Mouse (Mus musculus) heart, postnatal 0 days (tissue): Measurements from ENCODE around the gene Saa4. TPM values are rescaled to one million over a fixed set of nuclear protein-coding genes. Genes with fewer than 3 reads are reported as not detected.

ENCODE experiments used
- ATAC-seq: fragments of 200-750 bp; cut with Nextera tagmentation; 2 replicates; pipeline ENCODE4 v1.8.0; 2017; ENCODE audit warnings: low read depth, moderate number of reproducible peaks, moderate library complexity; ENCODE audit not compliant: insufficient read depth
- DNase-seq: peaks from one replicate; pipeline ENCODE4 v3.0.0-alpha.2; 2016; ENCODE audit warnings: low spot score
- H3K27ac ChIP-seq: fragments of 300-500 bp; sonication (generic); 2 replicates; pipeline ENCODE4 v1.5.1; 2014; ENCODE audit warnings: low read depth, mild to moderate bottlenecking
- H3K27me3 ChIP-seq: fragments of 300-500 bp; sonication (generic); 2 replicates; pipeline ENCODE4 v1.6.1; 2014; ENCODE audit warnings: low read length, mixed read lengths; ENCODE audit not compliant: control insufficient read depth, insufficient read depth
- H3K36me3 ChIP-seq: fragments of 300-500 bp; sonication (generic); replicated peaks from 2 replicates; pipeline ENCODE4 v1.6.1; 2014; ENCODE audit warnings: low read length, mixed read lengths; ENCODE audit not compliant: control insufficient read depth, insufficient read depth
- H3K4me1 ChIP-seq: fragments of 300-500 bp; sonication (generic); 2 replicates; pipeline ENCODE4 v1.6.1; 2014; ENCODE audit warnings: antibody characterized with exemption; ENCODE audit not compliant: control insufficient read depth, insufficient read depth
- H3K4me2 ChIP-seq: fragments of 300-500 bp; sonication (generic); 2 replicates; pipeline ENCODE4 v1.6.1; 2014; ENCODE audit warnings: low read depth, mild to moderate bottlenecking, low read length, moderate library complexity
- H3K4me3 ChIP-seq: fragments of 300-500 bp; sonication (generic); 2 replicates; pipeline ENCODE4 v1.5.1; 2014; ENCODE audit warnings: low read depth, low read length
- H3K9ac ChIP-seq: fragments of 300-500 bp; sonication (generic); replicated peaks from 2 replicates; pipeline ENCODE4 v1.6.1; 2014; ENCODE audit warnings: low read depth, low read length, mixed read lengths
- H3K9me3 ChIP-seq: fragments of 300-500 bp; sonication (generic); replicated peaks from 2 replicates; pipeline ENCODE4 v1.6.1; 2016; ENCODE audit warnings: low read length; ENCODE audit not compliant: control insufficient read depth
- CTCF ChIP-seq: IDR thresholded peaks from 2 replicates; pipeline ENCODE4 v1.5.1; 2016; ENCODE audit warnings: antibody characterized with exemption, control low read depth, low read depth
- EP300 ChIP-seq: IDR thresholded peaks from 2 replicates; pipeline ENCODE4 v1.6.1; 2016; ENCODE audit warnings: antibody characterized with exemption, low read depth
- WGBS: fragments of 180-500 bp; shearing (Covaris S2); extraction: QIAGEN DNeasy Blood & Tissue Kit; methylation state at CpG from one replicate; pipeline ENCODE4 v1.1.7; 2014; 5-methylcytosine and 5-hydroxymethylcytosine counted together
- polyA plus RNA-seq: library from polyadenylated mRNA; unstranded; fragments of >200 nt; fragmentation: Nextera tagmentation; extraction: Ambion mirVana; gene quantifications from 2 replicates; pipeline ENCODE4 v1.2.1, GENCODE M21; 2015
- total RNA-seq: library from RNA; depleted of rRNA; stranded (reverse); fragments of >200 nt; gene quantifications from 2 replicates; pipeline ENCODE4 v1.2.3, GENCODE M21; 2014; ENCODE audit warnings: low replicate concordance

Saa4 gene
- total and polyA plus RNA-seq, 2 experiments from 2014 or later: not detected

DNA sequence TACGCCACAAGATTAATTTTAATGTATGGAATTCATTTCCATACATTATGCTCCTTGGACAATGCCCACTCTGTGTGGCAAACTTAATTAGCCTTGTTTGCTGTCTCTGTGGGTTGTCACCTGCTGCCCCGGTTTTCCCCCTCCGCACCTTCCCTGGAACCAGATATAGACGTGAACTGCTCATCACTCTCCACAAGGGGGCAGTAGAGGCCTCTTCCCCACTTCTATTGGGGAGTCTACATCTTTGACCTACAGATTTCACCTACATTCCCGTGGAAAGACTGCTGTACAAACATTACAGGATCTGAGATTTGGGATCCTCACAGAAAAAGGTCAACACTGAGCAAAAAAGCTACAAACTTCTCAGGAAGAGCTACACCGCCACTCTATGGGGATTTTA, 17.9 kb downstream of the Saa4 start:
- TF ChIP-seq EP300: no peak
- peak; percentile 73 for TF ChIP-seq CTCF
- Histone ChIP-seq H3K9me3 (no peaks in the 10 kb centered on the region), H3K4me2 (no peak overlapping the region), H3K4me3 (no peak overlapping the region), H3K4me1 (peaks cover 4% of the 10 kb centered on the region; the same call in 1 of the 2 replicates), H3K9ac (no peak overlapping the region), H3K27ac (no peak overlapping the region), H3K27me3 (0 out of 2 replicates have a peak, but pooled peaks cover 4% of the 10 kb centered on the region), H3K36me3 (no peaks in the 10 kb centered on the region)
- ATAC-seq: no peak
- 29% methylated on average over 6 of the region's 6 CpGs for WGBS
- DNase-seq: peak; percentile 45

DNA sequence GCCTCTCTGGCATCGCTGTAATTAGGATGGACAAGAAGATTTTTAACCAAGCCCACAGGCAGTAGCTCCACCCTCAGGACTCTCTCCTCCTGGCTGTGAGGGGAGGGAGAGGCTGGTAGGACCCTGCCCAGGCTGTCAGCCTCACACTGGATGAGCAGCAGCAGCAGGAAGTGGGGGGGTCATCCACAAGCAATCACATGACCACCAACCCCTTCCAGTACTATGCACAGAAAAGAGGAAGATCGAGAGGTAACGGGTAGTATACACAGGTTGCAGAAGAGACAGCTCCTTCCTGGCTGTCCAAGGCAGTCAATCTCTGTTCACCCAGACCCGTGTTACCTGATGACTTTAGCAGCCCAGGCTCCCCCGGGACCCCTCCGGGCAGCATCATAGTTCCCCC, 20.2 kb downstream of the Saa4 start:
- no peak overlapping the region for H3K9ac ChIP-seq
- no peaks in the 10 kb centered on the region for H3K9me3 ChIP-seq
- peaks cover 9% of the 10 kb centered on the region; the same call in 1 of the 2 replicates for H3K4me1 ChIP-seq
- peaks cover 7% of the 10 kb centered on the region; the same call in 1 of the 2 replicates for H3K36me3 ChIP-seq
- 61% methylated on average over 6 of the region's 6 CpGs for WGBS
- DNase-seq (no peak), ATAC-seq (no peak)
- H3K4me3 ChIP-seq: no peak overlapping the region
- TF ChIP-seq EP300 (no peak), CTCF (no peak)
- H3K27me3 ChIP-seq: 0 out of 2 replicates have a peak, but pooled peaks cover 4% of the 10 kb centered on the region
- H3K27ac ChIP-seq: no peak overlapping the region
- no peak overlapping the region for H3K4me2 ChIP-seq

DNA sequence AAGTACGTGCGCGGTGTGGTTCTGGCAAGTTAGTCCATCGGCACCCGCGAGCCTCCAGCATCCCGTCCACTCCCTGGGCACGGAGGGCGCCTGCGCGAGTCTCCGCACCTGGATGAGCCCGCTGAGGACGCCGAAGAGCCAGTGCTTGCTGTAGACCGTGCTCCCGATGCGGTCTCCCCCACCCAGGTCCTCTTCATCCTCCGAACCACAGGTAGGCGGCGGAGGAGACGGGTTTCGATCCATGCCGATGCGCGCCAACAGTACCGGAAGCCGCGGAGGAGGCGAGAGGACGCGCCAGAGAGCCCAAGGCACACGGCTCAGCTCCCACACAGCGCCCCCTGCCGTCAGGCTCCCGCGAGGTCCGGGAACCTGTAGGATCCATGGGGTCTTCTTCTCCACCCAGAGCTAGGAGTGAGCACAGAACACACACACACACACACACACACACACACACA, 22.0 kb downstream of the Saa4 start, which contains the start of gene Saal1:
Saal1 (minus strand) TSS at position 291 of the 455 bp plus-strand sequence.
- peak; percentile 75 for DNase-seq
- Histone ChIP-seq H3K9ac (peak within 1 kb of the TSS; percentile 67), H3K4me2 (peak within 1 kb of the TSS; percentile 69), H3K4me1 (peaks cover 9% of the 10 kb centered on the region; the same call in 1 of the 2 replicates), H3K4me3 (peak within 1 kb of the TSS; percentile 84), H3K9me3 (no peaks in the 10 kb centered on the region), H3K27ac (no peak within 1 kb of the TSS), H3K27me3 (0 out of 2 replicates have a peak, but pooled peaks cover 4% of the 10 kb centered on the region), H3K36me3 (peaks cover 21% of the 10 kb centered on the region)
- peak; percentile 98 for ATAC-seq
- TF ChIP-seq EP300: no peak
- peak; percentile 93 for TF ChIP-seq CTCF
- WGBS: under 1% methylated on average over 38 of the region's 38 CpGs

DNA sequence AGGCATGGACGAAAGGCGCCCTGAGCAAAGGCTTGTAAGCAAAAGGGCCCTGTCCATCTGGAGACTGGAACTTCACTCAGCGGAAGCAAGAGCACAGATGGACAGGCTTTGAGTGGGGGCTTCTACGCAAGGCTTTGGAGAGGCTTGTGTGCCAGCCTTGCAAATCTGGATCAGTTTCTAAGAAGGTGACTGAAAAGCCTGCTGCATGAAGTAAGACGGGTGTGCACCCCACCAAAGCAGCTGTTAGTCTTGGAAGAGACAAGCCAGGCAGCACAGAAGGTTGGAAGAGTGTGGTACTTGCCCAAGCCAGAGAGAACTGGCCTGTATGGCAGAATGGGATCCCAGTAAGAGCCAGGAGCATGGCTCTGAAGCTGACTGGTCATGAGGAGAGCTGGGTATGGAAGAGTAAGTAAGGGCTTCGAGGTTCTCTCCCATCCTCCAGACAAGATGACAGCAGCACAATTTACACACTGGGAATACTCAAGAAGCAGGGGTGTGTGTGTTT, 31.8 kb downstream of the Saa4 start:
- no peak overlapping the region for H3K4me2 ChIP-seq
- ATAC-seq (no peak), DNase-seq (no peak)
- 94% methylated on average over 6 of the region's 6 CpGs for WGBS
- no peak overlapping the region for H3K4me3 ChIP-seq
- H3K27me3 ChIP-seq: no peaks in the 10 kb centered on the region
- no peak overlapping the region for H3K27ac ChIP-seq
- no peaks in the 10 kb centered on the region for H3K4me1 ChIP-seq
- H3K9ac ChIP-seq: no peak overlapping the region
- H3K9me3 ChIP-seq: no peaks in the 10 kb centered on the region
- peaks cover 80% of the 10 kb centered on the region for H3K36me3 ChIP-seq
- TF ChIP-seq CTCF (no peak), EP300 (no peak)

DNA sequence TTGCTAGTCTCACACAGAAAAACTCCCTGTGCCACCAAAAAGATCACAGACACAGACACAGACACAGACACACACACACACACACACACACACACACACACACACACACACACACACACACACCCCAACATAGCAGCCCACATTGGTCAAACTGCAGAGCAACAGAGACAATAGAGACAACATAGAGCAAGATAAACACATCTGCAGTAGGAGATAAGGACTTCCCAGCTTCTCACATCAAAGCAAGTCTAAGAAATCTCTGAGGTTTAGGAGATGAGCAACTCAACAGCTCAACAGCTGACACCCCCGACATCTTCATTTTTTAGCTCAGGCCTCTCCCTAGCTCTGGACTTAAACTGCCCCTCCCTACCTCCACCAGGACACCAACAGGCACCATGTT, 35.6 kb downstream of the Saa4 start:
- no peak for DNase-seq
- Histone ChIP-seq H3K36me3 (peaks cover 61% of the 10 kb centered on the region), H3K4me1 (no peaks in the 10 kb centered on the region), H3K4me2 (no peak overlapping the region), H3K27ac (no peak overlapping the region), H3K9me3 (no peaks in the 10 kb centered on the region), H3K4me3 (no peak overlapping the region), H3K27me3 (no peaks in the 10 kb centered on the region), H3K9ac (no peak overlapping the region)
- WGBS: 36% methylated on average over 1 of the region's 1 CpGs
- TF ChIP-seq CTCF (no peak), EP300 (no peak)
- no peak for ATAC-seq

DNA sequence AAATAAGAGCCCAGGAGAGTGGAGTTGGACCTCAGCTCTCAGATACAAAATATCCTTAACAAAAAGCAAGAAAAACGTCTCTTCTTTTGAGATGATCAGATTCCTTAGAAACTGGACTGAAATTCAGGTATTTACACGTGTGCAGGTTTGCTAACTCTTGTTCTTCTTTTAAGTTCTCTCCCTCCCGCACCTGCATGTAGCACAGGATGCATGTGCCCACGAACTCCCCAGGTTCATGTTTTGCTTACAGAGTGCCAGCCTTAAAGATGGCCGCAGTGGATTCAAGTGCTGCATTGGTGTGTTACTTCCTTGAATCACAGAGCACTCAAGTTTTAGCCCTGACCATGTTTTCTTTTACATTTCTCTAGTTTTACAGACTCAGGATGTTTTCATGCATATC, 45.6 kb downstream of the Saa4 start:
- Histone ChIP-seq H3K27me3 (no peaks in the 10 kb centered on the region), H3K4me3 (no peak overlapping the region), H3K9me3 (no peaks in the 10 kb centered on the region), H3K4me1 (no peaks in the 10 kb centered on the region), H3K36me3 (peaks cover 31% of the 10 kb centered on the region), H3K27ac (no peak overlapping the region), H3K9ac (no peak overlapping the region), H3K4me2 (no peak overlapping the region)
- no peak for DNase-seq
- WGBS: 82% methylated on average over 5 of the region's 5 CpGs
- no peak for TF ChIP-seq CTCF
- no peak for TF ChIP-seq EP300
- ATAC-seq: no peak
